Mouse (Mus musculus) liver, postnatal 0 days (tissue): ENCODE data around the gene Cinp. TPM values are rescaled to one million over a fixed set of nuclear protein-coding genes. Genes with fewer than 3 reads are reported as not detected.

Experiments
- ATAC-seq: fragments of 200-750 bp; cut with Nextera tagmentation; 2 replicates; pipeline ENCODE4 v1.8.0; 2017; ENCODE audit warnings: mild to moderate bottlenecking, moderate library complexity
- DNase-seq: peaks from one replicate; pipeline ENCODE4 v3.0.0-alpha.2; 2016
- H3K27ac ChIP-seq: fragments of 300-500 bp; sonication (generic); 2 replicates; pipeline ENCODE4 v1.5.1; 2014; ENCODE audit warnings: antibody characterized with exemption, moderate library complexity, mild to moderate bottlenecking, low read depth
- H3K27me3 ChIP-seq: fragments of 300-500 bp; sonication (generic); 2 replicates; pipeline ENCODE4 v1.6.1; 2014; ENCODE audit warnings: low read length, control low read depth, mixed read lengths; ENCODE audit not compliant: insufficient read depth
- H3K36me3 ChIP-seq: fragments of 300-500 bp; sonication (generic); replicated peaks from 2 replicates; pipeline ENCODE4 v1.6.1; 2014; ENCODE audit warnings: mild to moderate bottlenecking, control low read depth, low read length, moderate library complexity, mixed read lengths; ENCODE audit not compliant: insufficient read depth
- H3K4me1 ChIP-seq: fragments of 300-500 bp; sonication (generic); 2 replicates; pipeline ENCODE4 v1.6.1; 2014; ENCODE audit warnings: antibody characterized with exemption, mild to moderate bottlenecking, control low read depth; ENCODE audit not compliant: insufficient read depth
- H3K4me2 ChIP-seq: fragments of 300-500 bp; sonication (generic); 2 replicates; pipeline ENCODE4 v1.6.1; 2014; ENCODE audit warnings: low read depth, mild to moderate bottlenecking, low read length, moderate library complexity, mixed read lengths
- H3K4me3 ChIP-seq: fragments of 300-500 bp; sonication (generic); 2 replicates; pipeline ENCODE4 v1.5.1; 2014; ENCODE audit warnings: low read depth, low read length
- H3K9ac ChIP-seq: fragments of 300-500 bp; sonication (generic); replicated peaks from 2 replicates; pipeline ENCODE4 v1.6.1; 2014; ENCODE audit warnings: mild to moderate bottlenecking, moderate library complexity
- H3K9me3 ChIP-seq: fragments of 300-500 bp; sonication (generic); 2 replicates; pipeline ENCODE4 v1.6.1; 2016; ENCODE audit warnings: mild to moderate bottlenecking, control low read depth, low read length, mixed read lengths
- CTCF ChIP-seq: sonication (generic); IDR thresholded peaks from 2 replicates; pipeline ENCODE4 v1.5.1; 2016; ENCODE audit warnings: antibody characterized with exemption, low read depth
- EP300 ChIP-seq: IDR thresholded peaks from 2 replicates; pipeline ENCODE4 v1.6.1; 2016; ENCODE audit warnings: antibody characterized with exemption, low read depth, mild to moderate bottlenecking
- whole genome bisulfite sequencing: fragments of 180-500 bp; shearing (Covaris S2); extraction: QIAGEN DNeasy Blood & Tissue Kit; methylation state at CpG from one replicate; pipeline ENCODE4 v1.1.7; 2014; ENCODE audit not compliant: insufficient replicate concordance; 5-methylcytosine and 5-hydroxymethylcytosine counted together
- polyA plus RNA-seq: library from polyadenylated mRNA; unstranded; fragments of >200 nt; fragmentation: Nextera tagmentation; extraction: Ambion mirVana; gene quantifications from 2 replicates; pipeline ENCODE4 v1.2.1, GENCODE M21; 2015

The Cinp gene
- polyA plus RNA-seq, 1 experiment from 2014 or later = 34.2 TPM

DNA sequence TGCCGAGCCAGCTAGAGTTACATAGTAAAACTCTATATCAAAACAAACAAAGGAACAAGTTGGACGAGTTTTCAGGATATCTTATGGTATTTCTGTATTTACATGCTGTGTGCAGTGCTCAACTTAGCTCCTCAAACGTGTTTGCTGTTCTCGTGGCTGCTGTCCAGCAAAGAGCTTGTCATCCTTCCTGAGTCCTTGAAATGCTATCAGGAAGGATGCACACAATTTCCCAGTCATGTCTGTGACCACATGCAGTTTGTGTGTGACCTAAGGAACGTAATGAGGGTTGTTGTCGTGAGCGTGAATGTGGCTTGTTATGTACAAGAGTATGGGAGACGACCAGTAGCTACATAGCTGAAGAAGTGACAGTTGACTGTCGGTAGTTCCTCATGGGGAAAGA lies 26.8 kb upstream of the Cinp start:
- H3K36me3 ChIP-seq = peaks cover 21% of the 10 kb centered on the region
- TF ChIP-seq EP300 (0 out of 2 replicates have a peak, but pooled peaks have one; percentile 25), CTCF (no peak)
- DNase-seq = no peak

DNA sequence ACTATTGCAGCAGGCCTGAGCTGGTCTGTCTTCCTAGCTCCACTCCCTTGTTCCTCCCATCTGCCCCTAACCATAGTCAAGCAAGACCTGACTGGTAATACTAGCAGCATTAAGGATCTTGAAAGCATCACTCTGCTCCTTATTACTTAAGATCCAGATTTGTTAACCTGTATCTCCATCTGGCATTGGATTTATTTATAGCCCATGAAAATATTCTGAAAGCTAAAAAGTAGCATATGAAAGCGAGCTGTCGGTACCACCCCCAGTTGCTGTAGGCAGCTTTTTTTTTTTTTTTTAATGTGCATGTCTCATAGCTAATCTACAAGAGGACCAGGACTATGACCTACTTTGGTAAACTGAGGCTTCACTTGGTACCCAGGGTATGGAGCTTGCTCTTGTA lies 21.0 kb upstream of the Cinp start:
- 90% methylated on average over 2 of the region's 2 CpGs for WGBS
- DNase-seq (no peak), ATAC-seq (no peak)
- Histone ChIP-seq H3K4me1 (no peaks in the 10 kb centered on the region), H3K9me3 (no peaks in the 10 kb centered on the region), H3K4me2 (no peak overlapping the region), H3K36me3 (no peaks in the 10 kb centered on the region), H3K4me3 (no peak overlapping the region), H3K27me3 (no peaks in the 10 kb centered on the region), H3K27ac (no peak overlapping the region), H3K9ac (no peak overlapping the region)
- no peak for TF ChIP-seq EP300
- TF ChIP-seq CTCF = no peak

More for the DNA sequence above, 26.8 kb upstream of the Cinp start:
- peak; percentile 45; the same call in 1 of the 2 replicates for ATAC-seq
- Histone ChIP-seq H3K4me2 (no peak overlapping the region), H3K9me3 (no peaks in the 10 kb centered on the region), H3K4me3 (no peak overlapping the region), H3K9ac (no peak overlapping the region), H3K27me3 (no peaks in the 10 kb centered on the region), H3K4me1 (no peaks in the 10 kb centered on the region), H3K27ac (no peak overlapping the region)
- WGBS = 73% methylated on average over 9 of the region's 9 CpGs

DNA sequence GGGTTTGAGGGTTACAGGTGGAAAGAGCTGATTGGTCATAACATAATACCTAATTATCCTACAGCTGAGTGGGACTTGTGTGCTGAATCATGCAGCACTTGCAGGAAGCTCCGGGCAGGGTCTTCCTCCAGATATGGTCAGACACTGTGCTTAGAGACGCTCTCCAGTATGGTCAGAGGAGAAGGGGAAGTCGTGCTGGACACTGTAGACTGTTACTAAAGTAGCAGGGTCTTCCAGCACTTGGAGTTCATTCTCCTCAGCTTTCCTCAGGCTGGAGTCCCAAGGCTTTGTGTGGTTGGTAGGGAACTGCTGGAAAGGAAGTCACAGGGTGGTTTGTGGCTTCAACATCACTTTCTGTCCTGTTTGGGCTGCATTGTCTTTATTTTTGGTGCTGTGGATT lies 18.9 kb upstream of the Cinp start:
- H3K4me3 ChIP-seq = no peak overlapping the region
- TF ChIP-seq CTCF (no peak), EP300 (no peak)
- H3K36me3 ChIP-seq = no peaks in the 10 kb centered on the region
- no peak overlapping the region for H3K27ac ChIP-seq
- H3K4me1 ChIP-seq = no peaks in the 10 kb centered on the region
- ATAC-seq (0 out of 2 replicates have a peak, but pooled peaks have one; percentile 29), DNase-seq (no peak)
- H3K27me3 ChIP-seq = no peaks in the 10 kb centered on the region
- H3K9ac ChIP-seq = no peak overlapping the region
- H3K4me2 ChIP-seq = no peak overlapping the region
- no peaks in the 10 kb centered on the region for H3K9me3 ChIP-seq
- WGBS = 26% methylated on average over 3 of the region's 3 CpGs

DNA sequence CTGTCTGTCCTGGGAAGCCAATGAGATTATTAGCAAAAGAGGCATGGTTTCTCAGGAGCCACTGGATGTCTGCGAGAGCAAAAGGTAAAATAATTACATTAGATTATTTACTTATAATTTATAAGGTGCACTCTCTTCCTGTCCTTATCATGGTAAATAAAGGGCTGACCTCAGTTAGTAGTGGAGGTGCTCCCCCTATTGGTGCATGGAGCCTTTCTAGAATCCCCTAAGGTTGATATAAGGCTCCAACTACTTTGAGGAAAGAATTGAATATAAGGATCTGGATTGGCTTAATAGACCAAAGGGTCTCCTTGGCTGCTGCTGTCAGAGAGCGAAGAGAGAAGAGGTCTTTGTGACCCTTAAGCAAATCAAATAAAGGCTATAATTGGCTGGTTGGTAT lies 14.6 kb upstream of the Cinp start:
- Histone ChIP-seq H3K4me2 (no peak overlapping the region), H3K4me1 (no peaks in the 10 kb centered on the region), H3K36me3 (no peaks in the 10 kb centered on the region), H3K27ac (no peak overlapping the region), H3K4me3 (no peak overlapping the region), H3K27me3 (no peaks in the 10 kb centered on the region), H3K9me3 (no peaks in the 10 kb centered on the region), H3K9ac (no peak overlapping the region)
- no peak for DNase-seq
- WGBS = 83% methylated on average over 2 of the region's 2 CpGs
- TF ChIP-seq CTCF = peak; percentile 61
- TF ChIP-seq EP300 = no peak
- no peak for ATAC-seq

DNA sequence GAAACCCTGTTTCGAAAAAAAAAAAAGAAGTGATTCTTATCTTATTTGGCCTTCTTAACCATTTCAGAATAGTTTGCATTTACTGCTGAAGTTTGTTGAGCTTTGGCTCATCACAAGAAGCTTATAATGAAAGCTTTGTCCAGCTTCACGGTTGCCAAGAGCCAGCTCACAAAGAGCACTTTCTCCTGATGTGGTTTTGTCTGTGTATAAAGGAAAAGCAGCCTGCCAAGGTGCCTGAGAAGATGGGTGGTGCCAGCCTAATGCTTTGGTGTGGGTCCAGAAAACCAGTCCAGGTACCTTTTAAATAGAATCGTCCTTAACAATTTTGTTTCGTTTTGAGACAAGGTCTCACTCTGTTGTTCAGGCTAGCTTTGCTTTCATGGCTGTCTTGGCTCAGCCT lies 13.2 kb upstream of the Cinp start:
- Histone ChIP-seq H3K9ac (no peak overlapping the region), H3K4me1 (no peaks in the 10 kb centered on the region), H3K36me3 (no peaks in the 10 kb centered on the region), H3K27ac (no peak overlapping the region), H3K27me3 (no peaks in the 10 kb centered on the region), H3K9me3 (no peaks in the 10 kb centered on the region), H3K4me3 (no peak overlapping the region), H3K4me2 (no peak overlapping the region)
- DNase-seq = no peak
- no peak for TF ChIP-seq CTCF
- TF ChIP-seq EP300 = no peak
- no peak for ATAC-seq
- WGBS = 74% methylated on average over 4 of the region's 4 CpGs

DNA sequence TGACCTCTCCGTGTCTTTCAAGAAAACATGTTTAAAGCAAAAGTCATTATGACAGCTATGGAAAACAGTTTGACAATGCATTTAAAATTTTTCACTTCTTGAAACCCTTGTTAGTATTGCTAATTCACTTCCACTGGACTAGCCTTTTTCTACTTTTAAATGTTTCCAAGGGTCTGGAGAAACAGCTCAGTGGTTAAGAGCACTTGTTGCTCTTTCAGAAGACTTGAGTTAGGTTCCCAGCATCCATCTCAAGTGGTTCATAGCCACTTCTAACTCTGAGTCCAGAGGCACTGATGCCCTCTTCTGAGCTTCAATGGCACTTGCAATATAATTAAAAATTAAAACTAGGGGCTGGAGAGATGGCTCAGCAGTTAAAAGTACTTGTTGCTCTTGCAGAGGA lies 2.9 kb upstream of the Cinp start:
- 61% methylated on average over 1 of the region's 1 CpGs for WGBS
- H3K27me3 ChIP-seq = no peaks in the 10 kb centered on the region
- no peak overlapping the region for H3K9ac ChIP-seq
- TF ChIP-seq CTCF (no peak), EP300 (no peak)
- DNase-seq (no peak), ATAC-seq (no peak)
- H3K27ac ChIP-seq = no peak overlapping the region
- no peak overlapping the region for H3K4me2 ChIP-seq
- peaks cover 18% of the 10 kb centered on the region for H3K4me1 ChIP-seq
- no peak overlapping the region for H3K4me3 ChIP-seq
- H3K36me3 ChIP-seq = no peaks in the 10 kb centered on the region; the same call in 1 of the 2 replicates
- H3K9me3 ChIP-seq = no peaks in the 10 kb centered on the region

DNA sequence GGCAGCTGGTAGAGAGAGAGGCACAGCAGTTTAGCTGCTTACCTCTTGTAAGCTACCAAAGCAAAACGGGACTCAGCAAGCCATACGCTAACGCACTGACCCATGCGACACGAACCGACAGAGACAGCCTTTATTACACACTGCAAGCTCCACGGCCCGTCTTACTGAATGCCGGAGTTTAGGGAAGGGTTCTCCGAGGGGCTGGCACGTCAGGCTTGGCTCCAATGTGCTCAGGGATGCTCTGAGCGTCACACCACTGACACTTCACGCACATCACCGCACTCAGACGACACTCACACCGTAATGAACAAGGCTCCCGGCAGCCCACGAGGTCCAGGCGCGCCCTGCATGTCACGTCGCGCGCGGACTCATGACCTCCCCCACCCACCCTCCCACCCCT lies 339 bp downstream of the Cinp start:
- ATAC-seq (peak; percentile 35), DNase-seq (no peak)
- Histone ChIP-seq H3K9me3 (no peaks in the 10 kb centered on the region), H3K4me1 (peaks cover 18% of the 10 kb centered on the region), H3K27ac (peak overlapping the region; percentile 71), H3K27me3 (no peaks in the 10 kb centered on the region), H3K4me3 (peak overlapping the region; percentile 80), H3K4me2 (peak overlapping the region; percentile 94), H3K36me3 (peaks cover 5% of the 10 kb centered on the region), H3K9ac (peak overlapping the region; percentile 86)
- TF ChIP-seq CTCF (no peak), EP300 (no peak)
- WGBS = 0% methylated on average over 25 of the region's 25 CpGs
